Mouse (Mus musculus): ENCODE measurements around the gene Arhgap24. TPM values are rescaled to one million over a fixed set of nuclear protein-coding genes. Genes with fewer than 3 reads are reported as not detected.
A peak's percentile ranks its signal among the peaks of the same experiment; 100 is the strongest.

Arhgap24 gene
- total and polyA plus RNA-seq, 3 experiments: 5.5 to 23.4 (median 14.7) TPM

DNA sequence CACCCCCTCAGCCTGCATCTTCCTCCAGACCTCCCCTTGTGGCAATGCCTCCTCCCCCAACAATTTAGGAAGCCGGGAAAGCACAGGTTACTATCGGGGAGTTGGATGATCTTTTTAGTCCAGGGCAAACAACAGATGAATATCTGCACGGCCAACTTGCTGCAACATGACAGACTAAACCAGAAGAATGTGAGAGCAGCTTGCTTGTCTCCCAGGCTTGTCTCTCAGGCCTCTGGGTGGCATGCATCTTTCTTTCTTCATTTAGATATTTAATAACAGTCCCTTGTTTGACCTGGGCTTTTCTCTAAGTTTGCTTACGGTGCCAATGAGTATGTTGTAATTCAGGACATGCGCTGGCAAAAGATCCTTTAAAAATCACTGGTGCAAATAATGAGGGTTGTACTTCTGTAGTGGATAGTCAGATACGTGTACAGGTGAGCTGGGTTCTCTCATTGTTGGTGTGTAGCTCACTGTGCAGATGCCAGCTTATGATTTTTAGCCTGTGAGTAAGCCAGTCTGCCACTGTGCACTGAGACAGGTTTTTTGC lies 101.7 kb downstream of the Arhgap24 start:
- no peak for DNase-seq

DNA sequence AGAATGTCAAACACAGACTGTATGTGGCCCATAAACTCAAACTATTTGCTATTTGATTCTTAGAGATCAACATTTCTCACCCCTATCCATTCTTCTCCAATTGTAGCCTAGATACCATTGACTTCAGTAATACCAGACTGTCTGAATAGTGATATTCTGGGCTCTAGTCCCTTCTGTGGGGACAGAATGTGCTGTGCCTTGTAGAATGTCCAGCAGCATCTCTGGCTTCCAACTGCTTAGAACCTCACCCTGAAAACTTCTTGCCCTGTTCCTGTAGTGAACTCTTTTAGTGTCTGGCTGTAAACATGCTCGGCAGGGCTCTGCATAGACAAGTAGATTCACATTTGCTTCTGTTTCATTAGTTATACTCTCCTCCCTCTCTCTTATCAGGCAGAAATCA lies 110.2 kb downstream of the Arhgap24 start:
- no peak for DNase-seq

DNA sequence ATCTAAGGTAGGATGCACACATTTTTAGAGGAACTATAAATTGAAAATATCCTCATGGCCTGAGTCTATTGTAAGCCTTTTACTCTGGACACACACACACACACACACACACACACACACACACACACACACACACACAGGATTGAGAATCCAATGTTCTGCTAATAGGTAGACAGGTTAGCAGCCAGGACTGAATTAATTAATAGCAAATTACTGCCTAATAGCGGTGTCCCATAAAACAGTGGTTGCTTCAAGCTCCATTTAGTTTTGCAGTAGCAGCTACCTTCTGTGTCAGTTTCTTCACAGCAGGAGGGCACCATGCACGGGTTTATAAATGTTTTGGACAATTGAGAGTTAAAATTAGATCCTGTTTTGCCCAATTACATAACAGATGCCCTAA lies 111.9 kb downstream of the Arhgap24 start:
- DNase-seq: no peak

DNA sequence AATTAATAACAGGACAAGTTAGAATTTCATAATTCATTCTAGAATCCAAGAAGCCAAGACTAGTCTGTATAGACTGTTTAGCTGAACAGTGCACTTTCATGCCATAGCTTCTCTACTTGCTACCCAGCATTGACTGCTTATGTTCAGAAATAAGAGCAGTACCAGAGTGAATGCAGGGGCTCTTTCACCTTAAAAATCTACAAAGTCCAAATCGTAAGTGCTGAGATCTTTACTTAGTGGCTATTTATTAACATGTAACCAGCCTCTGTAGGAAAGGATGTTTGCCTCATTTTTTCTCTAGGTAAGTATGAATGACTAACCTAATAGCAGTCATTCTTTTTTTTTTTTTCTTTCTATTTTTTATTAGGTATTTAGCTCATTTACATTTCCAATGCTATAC lies 117.9 kb downstream of the Arhgap24 start:
- no peak for DNase-seq

DNA sequence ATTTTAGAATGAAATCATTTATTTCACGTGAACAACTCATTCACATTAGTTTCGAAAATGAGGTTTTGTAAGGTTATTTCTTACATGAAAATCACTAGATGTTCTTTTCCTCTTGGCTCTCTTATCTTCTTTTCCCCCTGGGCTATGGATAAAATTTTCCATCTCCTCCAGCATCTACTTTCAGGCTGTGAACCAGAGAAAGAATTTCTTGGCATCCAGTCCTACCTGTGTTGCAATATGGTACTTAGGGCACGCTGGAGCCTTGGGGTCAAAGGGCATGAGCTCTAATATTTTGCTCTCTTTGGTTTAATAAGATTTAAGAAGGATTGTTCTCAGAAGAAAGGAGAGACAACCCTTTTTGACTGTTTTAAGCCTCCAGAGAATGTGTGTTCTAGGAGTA lies 132.4 kb downstream of the Arhgap24 start:
- peak; percentile 29 for DNase-seq

DNA sequence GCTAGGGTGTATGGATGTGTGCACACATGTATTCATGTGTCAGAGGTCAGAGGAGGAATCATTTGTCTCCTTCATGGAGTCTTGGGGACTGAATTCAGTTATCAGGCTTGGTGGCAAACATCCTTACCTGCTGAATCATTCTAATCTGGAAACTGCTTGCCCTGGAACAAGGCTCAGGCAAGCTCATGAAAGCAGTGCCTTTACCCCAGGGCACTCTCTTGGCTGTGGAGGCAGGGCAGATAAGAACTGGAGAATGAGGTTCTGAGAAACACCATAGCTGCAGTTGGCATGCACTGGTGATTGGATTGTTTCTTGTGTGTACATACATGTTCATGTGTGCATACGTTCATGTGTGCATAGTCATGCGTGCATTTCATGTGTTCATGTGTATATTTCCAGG lies 132.9 kb downstream of the Arhgap24 start:
- no peak for DNase-seq

DNA sequence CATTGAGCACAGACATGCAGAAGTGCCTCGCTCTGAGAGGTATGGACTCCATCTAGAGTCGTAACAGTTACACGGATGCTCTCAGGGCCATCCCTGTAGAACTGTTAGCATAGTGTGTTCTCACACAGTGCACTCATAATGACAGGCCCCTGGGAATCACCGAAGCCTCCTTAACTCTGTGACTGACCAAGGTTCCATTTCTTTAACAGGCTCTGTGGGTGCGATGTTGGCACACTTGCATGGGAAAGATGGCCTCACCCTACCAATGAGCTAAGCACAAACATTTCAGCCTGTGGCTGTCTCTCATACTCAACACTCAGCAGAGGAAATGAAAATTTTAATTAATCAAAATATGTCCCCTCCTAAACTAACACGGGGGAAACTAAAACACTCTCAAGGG lies 134.1 kb downstream of the Arhgap24 start:
- DNase-seq: no peak

DNA sequence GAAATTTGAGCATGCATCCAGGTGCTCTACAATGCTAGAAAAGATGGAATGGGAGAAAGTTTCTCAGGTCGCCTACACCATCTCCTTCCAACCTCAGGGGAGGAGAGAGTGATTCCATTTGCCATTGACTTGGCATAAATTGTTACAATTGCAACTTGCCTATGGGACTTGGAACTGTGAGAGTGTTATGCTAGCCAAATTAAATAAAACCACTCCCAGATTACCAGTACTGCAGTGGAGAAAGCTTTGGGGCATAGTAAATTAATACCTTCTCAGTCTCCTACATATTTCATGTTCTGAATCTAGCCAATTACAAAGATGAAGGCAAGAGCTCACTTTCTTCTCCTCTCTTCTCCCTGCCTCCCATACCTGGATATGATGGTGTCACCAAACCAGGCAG lies 139.8 kb downstream of the Arhgap24 start:
- no peak for DNase-seq

DNA sequence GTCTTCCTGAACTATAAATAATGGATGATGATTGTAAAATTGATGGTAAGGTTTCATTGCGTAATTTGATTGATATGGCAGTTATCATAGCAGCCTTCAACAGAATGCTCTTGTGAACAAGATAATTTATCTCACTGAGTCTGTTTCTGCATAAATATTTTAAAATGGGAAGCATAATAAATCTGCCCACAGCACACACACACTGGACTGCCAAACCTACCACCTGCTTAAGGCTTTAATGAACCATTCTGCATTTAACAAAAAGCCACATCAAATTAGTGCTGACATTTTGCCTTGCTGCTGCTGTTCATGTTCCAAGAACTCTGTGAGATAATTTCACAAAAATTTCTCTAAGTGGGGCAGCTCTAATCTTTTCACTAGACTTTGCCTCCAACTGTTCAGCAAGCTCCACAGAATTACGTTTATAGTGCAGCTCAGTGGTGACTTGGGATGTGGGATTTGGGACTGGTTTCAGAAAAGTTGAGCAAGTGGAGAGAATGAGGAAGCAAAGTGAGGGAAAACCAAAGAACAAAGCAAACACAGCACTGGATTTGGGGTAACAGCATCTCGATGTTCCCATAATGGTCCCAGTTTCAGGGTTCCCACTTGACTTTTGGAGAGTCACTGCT lies 142.7 kb downstream of the Arhgap24 start:
- no peak for DNase-seq

DNA sequence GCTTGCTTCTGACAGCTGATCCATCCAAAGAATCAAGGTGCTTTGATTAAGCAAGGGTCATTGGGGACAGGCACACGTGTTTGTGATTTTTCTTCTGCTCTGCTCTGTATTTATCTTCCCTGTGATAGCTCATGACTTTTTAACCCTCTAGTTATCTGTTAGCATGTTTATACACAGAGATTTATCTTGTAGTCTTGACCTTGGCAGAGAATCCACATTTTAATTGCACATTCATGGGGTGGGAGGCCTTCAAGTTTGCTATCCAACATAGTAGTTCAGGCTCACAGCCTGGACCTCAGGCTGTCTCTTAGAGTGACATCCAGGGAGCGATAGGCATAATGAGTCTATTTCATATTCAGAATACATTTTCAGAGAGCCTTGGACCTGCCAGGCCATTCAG lies 145.5 kb downstream of the Arhgap24 start:
- no peak for DNase-seq

DNA sequence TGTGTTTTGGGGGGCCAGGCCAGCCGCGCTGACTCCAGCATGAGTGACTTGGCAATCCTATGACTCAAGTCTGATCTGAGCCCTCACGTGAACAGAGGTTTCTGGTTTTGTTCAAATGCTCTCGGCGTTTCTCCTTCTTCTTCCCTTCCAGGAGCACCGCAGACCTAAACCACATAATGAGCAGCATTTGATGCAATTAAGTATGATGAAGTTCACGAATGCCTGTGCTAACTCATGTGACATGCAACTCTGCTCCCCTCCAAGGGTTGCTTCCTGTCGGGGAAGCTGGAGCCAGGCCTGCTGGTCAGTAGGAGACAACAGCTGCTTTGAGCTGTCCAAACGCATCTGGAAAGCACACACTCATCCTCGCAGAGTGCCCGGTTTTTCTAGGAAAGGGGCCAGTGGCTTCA lies 148.2 kb downstream of the Arhgap24 start:
- no peak for DNase-seq

DNA sequence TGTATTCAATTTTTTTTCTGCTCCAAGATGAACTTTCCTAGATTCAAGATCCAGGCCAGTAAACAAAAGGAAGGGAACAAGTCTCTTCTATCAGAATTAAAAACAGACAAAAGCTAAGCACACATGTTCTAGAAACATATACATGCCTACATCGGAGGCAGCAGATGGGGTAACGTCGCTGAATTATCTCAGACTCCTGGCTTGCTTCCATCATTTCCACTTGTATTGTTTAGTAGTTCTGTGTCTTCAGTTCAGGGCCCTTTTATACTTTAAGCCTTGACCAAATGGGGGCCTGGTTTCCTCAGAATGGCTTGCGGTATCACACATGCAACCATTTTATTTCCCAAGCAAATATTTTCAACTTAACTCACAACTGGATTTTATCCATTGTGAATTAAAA lies 154.4 kb downstream of the Arhgap24 start:
- no peak for DNase-seq

DNA sequence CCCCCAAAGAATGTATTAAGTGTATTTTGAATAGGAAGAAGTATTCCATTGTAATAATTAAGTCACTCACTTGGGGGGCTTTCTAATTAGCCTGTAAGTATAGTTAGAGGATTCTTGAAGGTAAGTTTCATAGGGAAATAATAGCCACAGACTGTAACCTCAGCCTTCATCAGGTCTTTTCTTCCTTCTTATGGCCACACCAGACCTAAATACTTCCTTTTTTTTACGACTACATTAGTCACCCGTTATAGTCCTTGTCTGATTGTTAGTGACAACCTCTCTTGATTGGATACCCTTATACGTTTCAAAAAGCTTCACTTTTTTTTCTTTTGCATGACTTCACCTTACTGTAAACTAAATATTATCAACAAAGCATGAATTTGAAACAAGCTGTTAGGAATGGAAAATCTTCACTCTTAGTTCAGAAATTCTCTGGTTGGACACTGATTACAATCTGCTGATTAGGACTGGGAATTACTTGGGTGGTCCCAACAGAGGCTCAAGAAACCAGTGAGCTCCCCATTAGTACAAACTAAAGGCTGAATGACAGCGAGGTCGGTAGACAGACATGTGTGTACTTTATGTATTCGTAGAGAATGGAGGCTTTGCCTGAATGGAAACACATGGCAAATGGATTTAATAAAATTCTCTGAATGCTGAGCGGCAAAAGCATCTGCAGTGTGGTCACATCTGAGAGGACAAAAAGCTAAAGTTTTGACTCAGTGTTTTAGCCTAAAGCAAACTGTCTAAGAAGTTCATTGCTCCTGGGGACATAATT lies 158.8 kb downstream of the Arhgap24 start:
- no peak for DNase-seq

DNA sequence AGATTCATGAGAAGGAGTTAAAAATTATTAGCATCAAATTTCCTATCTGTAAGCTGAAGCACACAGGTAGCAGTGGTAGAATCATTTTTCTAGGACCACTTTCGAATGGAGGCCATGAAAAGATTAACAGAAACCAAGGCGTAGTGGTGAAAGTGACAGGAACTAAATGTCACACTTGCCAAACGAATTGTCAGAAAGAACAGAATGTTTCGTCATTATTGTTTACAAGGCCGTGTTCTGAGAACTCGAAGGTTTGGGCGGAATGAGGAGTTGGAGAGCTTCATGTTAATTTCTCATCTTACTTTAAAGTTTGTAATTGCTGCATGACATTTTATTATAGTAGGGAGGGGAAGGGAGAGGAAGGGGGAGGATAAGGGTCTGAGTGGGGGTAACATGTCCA lies 162.2 kb downstream of the Arhgap24 start:
- no peak for DNase-seq

DNA sequence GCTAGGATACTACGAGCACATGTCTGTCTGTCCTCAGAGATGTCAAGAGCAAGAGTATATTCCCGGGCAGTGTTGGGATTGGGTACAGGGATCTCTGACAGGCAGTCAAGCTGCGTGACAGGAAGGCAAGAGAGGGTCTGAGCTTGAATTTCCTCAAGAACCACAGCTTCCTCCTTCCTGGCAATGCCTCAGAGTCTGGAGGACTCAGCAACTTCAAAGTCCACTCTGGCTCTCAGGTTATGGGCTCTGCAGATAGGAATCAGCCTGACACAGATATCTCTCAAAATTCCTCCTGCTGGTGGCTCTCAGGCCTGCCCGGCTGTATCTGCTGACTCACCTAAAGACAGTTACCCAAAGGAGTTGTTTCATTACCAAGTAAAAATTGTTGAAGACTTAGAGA lies 162.6 kb downstream of the Arhgap24 start:
- DNase-seq: no peak

DNA sequence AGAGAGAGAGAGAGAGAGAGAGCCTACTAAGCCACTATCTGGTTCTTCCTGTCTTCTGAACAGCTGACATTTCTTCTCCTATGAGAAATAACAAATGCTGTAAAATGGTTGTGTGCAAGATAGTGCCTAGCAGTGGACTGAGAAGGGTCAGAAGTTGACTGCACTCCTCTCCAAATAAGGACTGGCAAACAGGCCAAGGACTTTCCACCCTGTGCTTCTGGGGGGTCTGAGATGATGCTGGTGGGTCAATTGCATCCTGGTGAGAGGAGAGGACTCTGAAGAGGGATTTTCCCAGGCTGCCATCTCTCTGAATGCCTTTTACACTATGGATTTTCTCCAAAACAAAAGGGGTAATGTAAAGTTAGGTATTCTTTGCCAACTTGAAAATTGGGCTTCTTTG lies 177.9 kb downstream of the Arhgap24 start:
- DNase-seq: no peak

DNA sequence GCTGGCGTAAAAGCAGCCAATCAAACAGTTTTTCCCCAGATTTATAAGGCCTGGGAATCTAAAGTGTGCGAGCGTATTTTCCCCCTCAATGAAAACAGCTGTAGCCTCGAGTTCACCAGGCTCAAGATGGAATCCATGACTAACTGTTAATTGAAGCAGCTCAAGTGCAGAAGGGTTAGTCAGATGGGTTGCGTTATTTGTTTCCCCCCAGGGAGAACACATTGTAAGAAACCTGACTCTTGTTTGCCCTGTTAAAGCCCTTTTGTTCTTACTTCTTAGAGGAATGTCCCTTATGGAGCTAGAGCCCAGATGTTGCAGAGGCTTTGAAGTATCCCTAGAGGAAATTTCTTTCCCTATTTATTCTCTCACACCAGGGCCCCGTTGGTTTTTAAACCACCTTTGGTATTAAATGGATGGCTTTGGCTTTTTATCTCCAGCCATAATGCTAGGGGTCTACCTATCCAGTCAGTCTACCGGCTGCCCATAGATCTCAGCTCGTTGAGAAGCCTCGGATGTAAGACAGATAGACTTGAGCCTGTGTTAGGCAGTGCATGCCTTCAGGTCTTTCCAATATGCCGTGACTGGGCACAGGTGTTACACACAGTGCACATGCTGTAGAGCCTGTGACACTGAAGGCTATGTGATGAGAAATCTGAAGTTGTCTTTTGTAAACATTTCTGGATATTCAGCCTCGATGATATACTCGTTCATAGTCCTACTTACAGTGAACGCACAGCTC lies 184.0 kb downstream of the Arhgap24 start:
- DNase-seq: no peak

DNA sequence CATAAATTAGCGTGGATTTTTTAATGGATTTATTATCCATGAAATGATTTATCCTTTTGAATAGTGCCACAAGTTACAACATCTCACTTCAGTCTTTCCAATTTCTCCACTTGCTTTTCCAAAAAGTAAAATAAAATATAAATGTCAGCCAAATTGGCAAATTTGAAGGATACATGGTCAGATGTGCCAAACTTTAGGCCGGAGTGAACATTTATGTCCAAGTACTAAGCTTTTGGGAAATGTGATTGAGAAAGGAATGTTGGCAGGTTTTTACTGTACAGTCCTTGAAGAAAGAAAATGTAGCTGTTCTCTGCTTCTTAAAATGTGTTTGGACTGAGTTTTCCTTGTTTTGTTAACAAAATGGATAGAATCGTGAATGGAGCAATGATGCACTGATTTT lies 185.7 kb downstream of the Arhgap24 start:
- DNase-seq: no peak

DNA sequence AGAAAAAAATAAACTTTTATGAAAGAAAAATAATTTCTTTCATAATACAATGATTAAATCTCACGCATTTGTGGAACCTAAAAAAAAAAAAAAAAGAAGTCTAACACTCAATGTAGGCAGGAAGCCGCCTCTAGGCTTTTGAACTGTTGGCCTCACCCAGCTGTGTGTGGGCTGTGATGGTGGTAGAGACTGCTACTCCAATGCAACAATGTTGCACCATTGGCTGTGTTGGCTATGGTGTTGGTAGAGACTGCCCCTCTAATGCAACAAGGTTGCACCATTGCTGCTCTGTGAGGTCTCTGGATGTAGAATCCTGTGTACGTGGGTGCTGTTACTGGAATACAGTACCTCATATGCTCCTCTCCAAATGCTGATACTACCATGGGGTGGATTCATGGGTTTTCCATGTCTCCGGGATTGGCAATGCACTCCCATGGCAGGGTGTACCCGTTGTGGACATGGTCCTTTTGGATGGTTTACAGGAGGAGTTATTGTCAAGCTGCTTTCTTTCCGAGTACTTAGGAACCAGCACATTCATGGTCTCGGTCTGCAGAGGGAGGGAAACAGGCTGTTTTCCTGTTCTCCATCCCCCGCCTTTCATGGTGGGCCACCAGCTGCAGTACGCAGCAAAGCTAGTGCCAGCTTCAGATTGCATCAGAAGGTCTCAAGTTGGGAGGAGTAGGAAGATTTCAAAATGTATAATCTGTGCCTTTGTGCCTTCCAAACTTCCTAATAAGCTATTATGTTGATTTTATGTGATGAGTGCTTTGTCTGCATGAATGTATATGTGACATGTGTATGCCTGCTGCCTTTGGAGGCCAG lies 186.8 kb downstream of the Arhgap24 start:
- DNase-seq: no peak

DNA sequence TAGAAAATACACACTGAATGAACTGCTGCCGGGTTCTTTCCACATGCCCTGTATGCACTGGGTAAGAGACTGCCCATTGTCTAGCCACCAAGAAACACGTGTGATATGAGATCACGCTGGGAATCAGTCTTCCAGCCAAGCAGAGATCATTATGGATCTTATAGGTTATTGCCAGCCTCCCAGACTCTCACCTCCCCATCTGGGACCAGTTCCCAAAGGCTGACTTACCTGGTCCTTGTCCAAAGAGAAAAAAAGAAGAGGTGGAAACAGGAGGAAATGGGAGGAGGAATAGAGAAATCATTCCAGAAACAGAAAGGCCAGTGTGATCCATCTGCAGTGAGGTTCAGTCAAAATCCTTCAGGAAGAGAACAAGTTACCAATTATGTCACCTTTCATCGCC lies 189.0 kb downstream of the Arhgap24 start:
- DNase-seq: no peak

DNA sequence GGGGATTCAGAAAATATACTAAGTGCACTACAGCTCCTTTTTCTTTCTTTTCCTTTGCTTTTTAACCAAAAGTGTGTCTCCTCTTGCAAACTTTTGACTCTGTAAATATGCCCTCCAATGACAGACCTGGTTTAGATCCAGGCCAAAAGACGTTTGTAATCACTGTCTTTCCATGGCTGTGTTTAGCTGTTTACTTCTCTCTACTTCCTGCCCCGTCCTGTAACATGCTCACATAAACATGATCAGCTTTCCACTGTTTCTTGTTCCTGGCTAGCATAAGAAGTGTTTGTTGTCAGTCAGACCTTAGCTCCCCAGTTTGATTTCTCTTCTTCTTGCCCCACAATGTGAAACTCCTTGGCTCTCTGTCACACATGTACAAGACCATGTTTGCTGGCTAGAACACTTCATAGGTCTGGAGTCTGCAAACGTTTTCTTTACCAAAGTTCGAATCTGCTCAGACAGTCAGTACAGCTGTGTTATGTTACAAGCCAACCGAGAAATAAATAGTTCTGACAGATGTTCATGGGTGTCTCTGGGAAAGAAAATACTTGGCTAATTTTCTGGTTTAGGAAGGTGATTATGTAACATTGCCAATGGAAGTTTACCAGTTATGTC lies 189.6 kb downstream of the Arhgap24 start:
- DNase-seq: no peak

DNA sequence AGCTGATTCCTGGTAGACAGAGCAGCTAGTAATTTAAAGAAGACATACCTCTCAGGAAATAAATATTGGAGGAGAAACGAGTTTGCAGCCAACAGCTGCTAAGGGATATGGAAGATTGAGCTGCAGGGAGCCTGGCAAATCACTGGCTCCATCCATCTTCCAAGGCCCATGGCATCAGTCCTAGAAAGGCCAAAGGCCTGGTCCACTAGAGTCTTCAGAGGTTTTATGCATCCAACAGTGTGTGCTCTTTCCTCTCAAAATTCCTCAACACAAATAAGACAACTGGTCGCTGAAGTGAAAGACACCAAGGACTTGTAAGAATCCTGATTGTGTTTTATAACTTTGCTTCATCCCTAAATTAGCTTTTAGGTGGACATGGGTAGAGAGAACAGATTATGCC lies 194.1 kb downstream of the Arhgap24 start:
- DNase-seq: no peak
